Mouse (Mus musculus) ovary, adult 18-20 months (tissue): ENCODE results near the gene Ylpm1.

Source experiments
- DNase-seq: peaks from one replicate; pipeline ENCODE4 v3.0.0; 2022; ENCODE audit warnings: low spot score, mixed read lengths

Gene Ylpm1

DNA sequence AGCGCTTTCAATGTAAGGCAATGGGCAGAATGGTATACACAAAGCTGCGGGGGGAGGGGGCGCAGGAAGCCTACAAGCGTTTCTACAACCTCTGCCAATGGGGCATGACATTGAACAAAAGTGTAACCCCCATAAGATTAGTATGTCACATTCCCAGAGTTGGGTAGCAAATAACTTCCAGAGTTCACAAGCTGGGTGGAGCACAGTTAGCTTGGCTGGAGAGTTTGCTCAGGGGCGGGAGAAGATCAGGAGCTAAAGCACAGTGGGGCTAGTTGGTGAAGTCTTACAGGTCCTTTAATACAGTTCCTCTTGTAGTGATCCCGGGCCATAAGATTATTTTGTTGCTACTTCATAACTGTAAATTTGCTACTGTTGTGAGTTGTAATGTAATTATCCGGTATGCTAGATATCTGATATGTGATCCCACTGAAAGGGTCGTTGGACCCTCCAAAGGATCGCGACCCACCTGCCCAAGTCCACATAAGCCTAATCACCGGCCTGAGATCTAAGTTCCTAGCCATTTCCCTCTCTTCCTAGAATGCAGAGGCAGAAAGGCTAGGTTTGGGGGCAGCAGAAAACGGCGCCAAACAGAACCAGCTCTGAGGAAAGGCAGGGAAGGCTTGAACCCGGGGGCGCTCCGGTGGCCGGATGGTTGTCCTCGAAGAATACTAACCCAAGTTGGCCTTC lies 114.0 kb downstream of the Ylpm1 start:
- DNase-seq, result no peak

DNA sequence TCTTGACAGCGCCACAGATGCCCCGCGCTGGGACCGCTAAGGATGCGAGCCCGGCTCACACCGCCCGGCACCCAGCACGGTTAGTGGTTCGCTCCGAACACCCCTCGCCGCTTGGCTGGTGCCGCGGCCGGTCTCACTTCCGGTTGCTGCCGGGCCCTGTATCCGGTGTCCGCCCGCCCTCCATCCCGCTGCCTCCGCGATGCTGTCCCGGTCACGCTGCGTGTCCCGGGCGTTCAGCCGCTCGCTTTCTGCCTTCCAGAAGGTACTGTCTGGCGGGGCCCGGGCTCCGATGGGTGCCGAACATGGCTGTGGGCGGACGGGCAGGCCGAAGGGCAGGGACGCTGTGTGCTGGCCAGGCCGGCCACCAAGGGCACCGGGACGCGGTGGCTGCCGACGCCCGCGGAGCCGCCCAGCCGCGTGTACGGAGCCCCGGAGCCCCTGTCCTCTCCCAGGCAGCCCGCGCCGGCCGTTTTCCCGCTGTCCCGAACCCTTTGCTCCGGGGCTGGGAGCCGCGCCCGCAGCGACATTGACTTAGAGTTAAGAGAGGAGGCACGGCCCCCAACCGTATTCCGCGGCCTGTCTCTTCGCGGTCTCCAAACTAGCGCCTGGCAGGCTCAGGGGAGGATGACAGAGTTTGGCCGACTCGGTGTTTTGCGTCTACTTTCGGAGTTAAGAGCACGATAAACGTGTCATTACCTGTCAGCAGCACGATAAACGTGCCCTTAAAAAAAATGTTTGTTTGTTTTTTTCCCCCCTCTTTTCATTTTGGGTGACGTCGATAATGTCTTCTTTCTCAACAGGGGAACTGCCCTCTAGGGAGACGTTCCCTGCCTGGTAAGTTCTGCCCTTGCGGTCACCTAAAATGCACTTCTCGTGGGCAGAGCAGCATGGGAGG lies 114.8 kb downstream of the Ylpm1 start, which contains the start of the genes Prox2 and Dlst:
Prox2 (minus strand) TSS at position 62 of the 895 bp plus-strand sequence.
Dlst (plus strand) TSS at position 136 of the 895 bp plus-strand sequence.
- peak; percentile 72 for DNase-seq

GRCm38 (mm10) chr12:85112550-85113251 lies 116.6 kb downstream of the Ylpm1 start:
- DNase-seq, result no peak

DNA sequence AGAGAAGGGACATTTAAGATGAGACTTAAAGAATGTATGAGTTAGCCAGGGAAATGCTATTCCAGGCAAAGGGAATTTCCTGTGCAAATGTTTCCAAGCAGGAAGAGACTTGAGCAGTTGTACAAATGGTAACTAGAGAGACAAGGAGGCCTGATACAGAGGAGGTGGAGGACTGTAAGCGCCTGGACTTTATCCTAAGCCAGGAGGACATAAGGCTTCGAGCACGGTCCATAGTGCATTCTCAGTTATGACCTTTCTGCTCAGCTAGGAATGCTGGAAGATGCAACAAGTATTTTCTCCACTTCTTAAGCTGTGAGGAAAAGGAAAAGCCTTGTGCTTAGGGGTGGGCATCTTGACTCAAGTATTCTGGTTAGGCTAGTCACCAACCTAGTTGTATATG lies 117.2 kb downstream of the Ylpm1 start:
- no peak for DNase-seq

GRCm38 (mm10) chr12:85113917-85114316 lies 117.8 kb downstream of the Ylpm1 start:
- no peak for DNase-seq

DNA sequence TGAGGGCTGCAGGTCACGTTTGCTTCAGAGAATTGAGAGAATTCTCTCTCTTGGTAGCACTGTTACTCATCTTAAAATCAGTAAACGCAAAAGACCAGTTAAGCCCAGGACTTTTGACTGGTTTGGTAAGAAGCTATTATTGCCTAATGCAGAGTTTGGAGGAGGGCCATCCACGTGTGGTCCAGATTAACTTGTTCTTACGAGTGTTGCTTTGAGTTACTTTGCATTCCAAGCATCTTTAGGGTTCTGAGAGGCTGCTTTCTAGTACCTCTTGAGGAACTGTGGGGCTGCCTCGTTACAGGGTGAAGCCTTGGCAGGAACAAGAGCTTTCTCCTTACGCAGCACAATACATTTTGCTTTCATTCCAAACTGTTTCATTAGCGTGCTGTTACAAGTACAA lies 119.6 kb downstream of the Ylpm1 start:
- DNase-seq, result no peak
